Mouse (Mus musculus) bone marrow, adult 2 months (tissue): ENCODE results near the gene Rrm1. TPM values are rescaled to one million over a fixed set of nuclear protein-coding genes. Genes with fewer than 3 reads are reported as not detected.
A peak's percentile ranks its signal among the peaks of the same experiment; 100 is the strongest.

Experiments
- H3K27ac ChIP-seq: fragments of 200-500 bp; 2 replicates; pipeline ENCODE4 v1.5.1; 2012; ENCODE audit warnings: low read depth, mild to moderate bottlenecking, control low read depth, inconsistent platforms, low read length; ENCODE audit not compliant: control insufficient read depth, poor library complexity, insufficient read depth
- H3K4me1 ChIP-seq: fragments of 200-500 bp; 2 replicates; pipeline ENCODE4 v1.6.1; 2011; ENCODE audit warnings: low read length; ENCODE audit not compliant: control insufficient read depth, insufficient read depth
- H3K4me3 ChIP-seq: fragments of 200-500 bp; replicated peaks from 2 replicates; pipeline ENCODE3; 2011; ENCODE audit warnings: mild to moderate bottlenecking, low read depth, low read length, control low read depth; ENCODE audit not compliant: control insufficient read depth
- CTCF ChIP-seq: fragments of 200-500 bp; IDR thresholded peaks from 2 replicates; pipeline ENCODE4 v1.5.1; 2011; ENCODE audit warnings: low read length, control low read depth; ENCODE audit not compliant: control insufficient read depth, insufficient read depth
- POLR2A ChIP-seq: fragments of 200-500 bp; IDR thresholded peaks from 2 replicates; pipeline ENCODE4 v1.6.1; 2011; ENCODE audit warnings: low read depth, mild to moderate bottlenecking, control low read depth, low read length, borderline replicate concordance; ENCODE audit not compliant: control insufficient read depth
- WGBS: fragments of 180-500 bp; shearing (Covaris S2); methylation state at CpG from one replicate; pipeline ENCODE4 v1.1.7; 2018; 5-methylcytosine and 5-hydroxymethylcytosine counted together
- polyA plus RNA-seq: library from polyadenylated mRNA; stranded (reverse); fragments of >200 nt; gene quantifications from 2 replicates; pipeline ENCODE4 v1.2.4, GENCODE M21; 2011; ENCODE audit warnings: low replicate concordance; ENCODE audit not compliant: missing spikeins, insufficient read depth, insufficient read length

The Rrm1 gene
- polyA plus RNA-seq, 1 experiment = 151 TPM

GRCm38 (mm10) chr7:102417398-102417797 is 24.1 kb upstream of the Rrm1 start:
- H3K4me3 ChIP-seq = no peak overlapping the region
- H3K4me1 ChIP-seq = no peaks in the 10 kb centered on the region
- TF ChIP-seq POLR2A = no peak
- TF ChIP-seq CTCF = peak; percentile 56
- H3K27ac ChIP-seq = no peak overlapping the region
- 0% methylated on average over 4 of the region's 4 CpGs for WGBS

- Histone ChIP-seq H3K27ac (no peak overlapping the region), H3K4me1 (no peaks in the 10 kb centered on the region; the same call in 1 of the 2 replicates), H3K4me3 (no peak overlapping the region)
- WGBS = 88% methylated on average over 2 of the region's 2 CpGs
- TF ChIP-seq CTCF (no peak), POLR2A (no peak)
Measured at GRCm38 (mm10) chr7:102422036-102422435, 19.5 kb upstream of the Rrm1 start.

GRCm38 (mm10) chr7:102425933-102426685 is 15.4 kb upstream of the Rrm1 start:
- H3K4me1 ChIP-seq = no peaks in the 10 kb centered on the region; the same call in 1 of the 2 replicates
- WGBS = 15% methylated on average over 6 of the region's 6 CpGs
- H3K27ac ChIP-seq = peak overlapping the region; percentile 1; the same call in 1 of the 2 replicates
- H3K4me3 ChIP-seq = no peak overlapping the region
- TF ChIP-seq POLR2A (no peak), CTCF (no peak)

GRCm38 (mm10) chr7:102434344-102434743 is 7.2 kb upstream of the Rrm1 start:
- H3K27ac ChIP-seq = no peak overlapping the region
- H3K4me1 ChIP-seq = no peaks in the 10 kb centered on the region
- H3K4me3 ChIP-seq = no peak overlapping the region
- WGBS = 14% methylated on average over 2 of the region's 2 CpGs
- no peak for TF ChIP-seq POLR2A
- TF ChIP-seq CTCF = no peak

GRCm38 (mm10) chr7:102440822-102441656 is 456 bp upstream of the Rrm1 start:
- no peak overlapping the region for H3K27ac ChIP-seq
- 52% methylated on average over 15 of the region's 15 CpGs for WGBS
- no peaks in the 10 kb centered on the region; the same call in 1 of the 2 replicates for H3K4me1 ChIP-seq
- no peak for TF ChIP-seq POLR2A
- no peak for TF ChIP-seq CTCF
- H3K4me3 ChIP-seq = peak overlapping the region; percentile 86

- WGBS = 0% methylated on average over 4 of the region's 4 CpGs
- TF ChIP-seq POLR2A = no peak
- no peak for TF ChIP-seq CTCF
- no peak overlapping the region for H3K27ac ChIP-seq
- no peaks in the 10 kb centered on the region; the same call in 1 of the 2 replicates for H3K4me1 ChIP-seq
- H3K4me3 ChIP-seq = peak overlapping the region; percentile 86
Measured at GRCm38 (mm10) chr7:102442432-102442831, 937 bp downstream of the Rrm1 start.

GRCm38 (mm10) chr7:102444301-102444700 is 2.8 kb downstream of the Rrm1 start:
- no peak overlapping the region for H3K27ac ChIP-seq
- H3K4me1 ChIP-seq = no peaks in the 10 kb centered on the region; the same call in 1 of the 2 replicates
- 62% methylated on average over 2 of the region's 2 CpGs for WGBS
- H3K4me3 ChIP-seq = peak overlapping the region; percentile 51
- TF ChIP-seq CTCF (no peak), POLR2A (no peak)

- Histone ChIP-seq H3K27ac (no peak overlapping the region), H3K4me1 (no peaks in the 10 kb centered on the region; the same call in 1 of the 2 replicates), H3K4me3 (no peak overlapping the region)
- no peak for TF ChIP-seq CTCF
- no peak for TF ChIP-seq POLR2A
- 94% methylated on average over 9 of the region's 9 CpGs for WGBS
Measured at GRCm38 (mm10) chr7:102446438-102446837, 4.9 kb downstream of the Rrm1 start.
